Mouse (Mus musculus) hindbrain, postnatal 0 days (tissue): ENCODE results near the gene Kcnk18. TPM values are rescaled to one million over a fixed set of nuclear protein-coding genes. Genes with fewer than 3 reads are reported as not detected.
A peak's percentile ranks its signal among the peaks of the same experiment; 100 is the strongest.

Experiments used
- ATAC-seq: fragments of 200-750 bp; cut with Nextera tagmentation; 2 replicates; pipeline ENCODE4 v1.8.0; 2017; ENCODE audit warnings: mild to moderate bottlenecking, moderate TSS enrichment, moderate library complexity
- DNase-seq: peaks from one replicate; pipeline ENCODE4 v3.0.0-alpha.2; 2015; ENCODE audit warnings: low spot score
- H3K27ac ChIP-seq: fragments of 300-500 bp; sonication (generic); 2 replicates; pipeline ENCODE4 v1.5.1; 2014; ENCODE audit warnings: mild to moderate bottlenecking
- H3K27me3 ChIP-seq: fragments of 300-500 bp; sonication (generic); 2 replicates; pipeline ENCODE4 v1.6.1; 2014; ENCODE audit warnings: low read length, mixed read lengths; ENCODE audit not compliant: insufficient read depth
- H3K36me3 ChIP-seq: fragments of 300-500 bp; sonication (generic); 2 replicates; pipeline ENCODE4 v1.6.1; 2014; ENCODE audit warnings: low read length, mixed read lengths; ENCODE audit not compliant: insufficient read depth
- H3K4me1 ChIP-seq: fragments of 300-500 bp; sonication (generic); 2 replicates; pipeline ENCODE4 v1.6.1; 2014; ENCODE audit warnings: antibody characterized with exemption, low read length, mixed read lengths; ENCODE audit not compliant: insufficient read depth
- H3K4me2 ChIP-seq: fragments of 300-500 bp; sonication (generic); 2 replicates; pipeline ENCODE4 v1.6.1; 2014; ENCODE audit warnings: low read depth, mild to moderate bottlenecking, low read length, moderate library complexity, mixed read lengths
- H3K4me3 ChIP-seq: fragments of 300-500 bp; sonication (generic); 2 replicates; pipeline ENCODE4 v1.5.1; 2014; ENCODE audit warnings: low read length
- H3K9ac ChIP-seq: fragments of 300-500 bp; sonication (generic); replicated peaks from 2 replicates; pipeline ENCODE4 v1.6.1; 2014; ENCODE audit warnings: mild to moderate bottlenecking, low read length, moderate library complexity, mixed read lengths
- H3K9me3 ChIP-seq: fragments of 300-500 bp; sonication (generic); 2 replicates; pipeline ENCODE4 v1.6.1; 2016; ENCODE audit warnings: low read length, mixed read lengths
- CTCF ChIP-seq: IDR thresholded peaks from 2 replicates; pipeline ENCODE4 v1.5.1; 2016; ENCODE audit warnings: antibody characterized with exemption, control low read depth, low read depth
- WGBS: fragments of 180-500 bp; shearing (Covaris S2); extraction: QIAGEN DNeasy Blood & Tissue Kit; methylation state at CpG from one replicate; pipeline ENCODE4 v1.1.7; 2014; 5-methylcytosine and 5-hydroxymethylcytosine counted together
- polyA plus RNA-seq: library from polyadenylated mRNA; unstranded; fragments of >200 nt; fragmentation: Nextera tagmentation; extraction: Ambion mirVana; gene quantifications from 2 replicates; pipeline ENCODE4 v1.2.1, GENCODE M21; 2015
- total RNA-seq: library from RNA; depleted of rRNA; stranded (reverse); fragments of >200 nt; gene quantifications from 2 replicates; pipeline ENCODE4 v1.2.3, GENCODE M21; 2014; rRNA removed

The Kcnk18 gene
- total and polyA plus RNA-seq, 2 experiments from 2014 or later: not detected

DNA sequence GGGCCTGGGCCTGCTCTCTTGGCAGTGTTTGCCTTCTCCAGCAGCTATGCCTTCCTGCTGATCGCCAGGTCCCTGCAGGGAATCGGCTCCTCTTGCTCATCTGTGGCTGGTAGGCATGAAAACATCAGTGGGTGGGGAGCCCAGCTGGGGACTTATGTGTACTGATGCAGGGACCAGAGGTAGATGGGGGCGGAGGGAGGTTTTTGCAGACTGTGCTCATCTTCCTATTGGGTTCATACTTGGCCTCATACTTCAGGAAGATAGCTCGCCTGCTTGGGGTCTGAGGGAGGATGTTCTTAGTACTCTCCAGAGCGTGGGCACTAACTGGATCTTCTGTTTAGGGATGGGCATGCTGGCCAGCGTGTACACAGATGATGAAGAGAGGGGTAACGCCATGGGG is 54.2 kb downstream of the Kcnk18 start:
- no peak overlapping the region for H3K4me3 ChIP-seq
- no peak for ATAC-seq
- H3K4me2 ChIP-seq: no peak overlapping the region
- no peak overlapping the region for H3K27ac ChIP-seq
- H3K27me3 ChIP-seq: no peaks in the 10 kb centered on the region
- whole genome bisulfite sequencing: 83% methylated on average over 7 of the region's 7 CpGs
- DNase-seq: no peak
- no peaks in the 10 kb centered on the region for H3K9me3 ChIP-seq
- H3K9ac ChIP-seq: no peak overlapping the region
- no peaks in the 10 kb centered on the region for H3K36me3 ChIP-seq
- H3K4me1 ChIP-seq: no peaks in the 10 kb centered on the region
- no peak for TF ChIP-seq CTCF

DNA sequence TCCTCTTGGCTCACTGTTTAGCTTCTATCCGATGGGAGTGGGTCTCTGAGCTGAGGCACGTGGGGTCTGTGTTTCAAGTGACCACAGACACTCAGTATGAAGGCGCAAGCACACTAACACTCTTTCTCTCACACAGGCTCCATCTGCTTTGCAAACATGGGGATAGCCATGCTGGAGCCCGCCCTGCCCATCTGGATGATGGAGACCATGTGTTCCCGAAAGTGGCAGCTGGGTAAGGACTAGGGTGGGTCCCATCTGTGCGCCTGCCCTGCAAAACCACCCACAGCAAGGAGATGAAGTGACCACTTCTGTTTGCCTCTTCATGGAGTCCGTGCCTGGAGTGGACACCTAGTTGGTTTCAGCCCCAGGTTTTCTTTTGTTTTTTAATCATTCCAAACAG is 57.3 kb downstream of the Kcnk18 start:
- no peaks in the 10 kb centered on the region for H3K36me3 ChIP-seq
- DNase-seq (no peak), ATAC-seq (no peak)
- no peaks in the 10 kb centered on the region for H3K27me3 ChIP-seq
- H3K9me3 ChIP-seq: no peaks in the 10 kb centered on the region
- no peaks in the 10 kb centered on the region for H3K4me1 ChIP-seq
- H3K9ac ChIP-seq: no peak overlapping the region
- no peak overlapping the region for H3K27ac ChIP-seq
- 67% methylated on average over 7 of the region's 7 CpGs for WGBS
- TF ChIP-seq CTCF: no peak
- H3K4me3 ChIP-seq: no peak overlapping the region
- no peak overlapping the region for H3K4me2 ChIP-seq

GRCm38 (mm10) chr19:59280841-59281240 is 61.8 kb downstream of the Kcnk18 start:
- peak; percentile 16 for DNase-seq
- H3K36me3 ChIP-seq: no peaks in the 10 kb centered on the region
- ATAC-seq: peak; percentile 29; the same call in 1 of the 2 replicates

DNA sequence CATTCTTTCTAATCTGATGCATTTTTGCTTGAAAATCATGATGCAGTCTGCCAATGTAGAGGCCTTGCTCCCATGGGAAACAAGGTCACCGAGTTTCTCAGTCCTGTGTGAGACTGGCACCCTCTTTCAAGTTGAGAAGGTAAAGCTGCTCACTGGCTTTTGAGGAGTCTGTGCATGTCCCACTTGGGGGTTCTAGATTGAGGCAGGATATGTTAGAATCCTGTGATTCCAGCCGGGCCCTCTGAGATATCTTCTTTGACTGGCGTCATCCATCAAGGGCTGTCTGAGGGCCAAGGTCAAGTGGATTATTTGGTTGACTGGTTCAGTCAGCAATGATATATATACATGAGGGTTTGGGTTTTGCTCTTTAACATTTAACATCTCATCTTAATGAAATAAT is 63.0 kb downstream of the Kcnk18 start:
- Histone ChIP-seq H3K27me3 (no peaks in the 10 kb centered on the region), H3K9ac (no peak overlapping the region), H3K9me3 (no peaks in the 10 kb centered on the region), H3K27ac (no peak overlapping the region), H3K36me3 (no peaks in the 10 kb centered on the region), H3K4me3 (no peak overlapping the region), H3K4me2 (no peak overlapping the region), H3K4me1 (no peaks in the 10 kb centered on the region)
- no peak for TF ChIP-seq CTCF
- ATAC-seq (no peak), DNase-seq (no peak)
- WGBS: 84% methylated on average over 3 of the region's 3 CpGs

More at GRCm38 (mm10) chr19:59280841-59281240, 61.8 kb downstream of the Kcnk18 start:
- Histone ChIP-seq H3K9me3 (no peaks in the 10 kb centered on the region), H3K4me2 (no peak overlapping the region), H3K4me3 (no peak overlapping the region), H3K4me1 (no peaks in the 10 kb centered on the region), H3K27ac (no peak overlapping the region), H3K9ac (no peak overlapping the region), H3K27me3 (no peaks in the 10 kb centered on the region)
- TF ChIP-seq CTCF: no peak

Other genes with a start within 250 kb of the Kcnk18 start
- 38.1 and 49.5 TPM in 2 replicates for gene Shtn1, start 143.1 kb upstream of the Kcnk18 start, total RNA-seq
- 45.7 and 48.9 TPM in 2 replicates for gene Shtn1, start 143.1 kb upstream of the Kcnk18 start, polyA plus RNA-seq
- not detected in 2 replicates for gene Vax1, start 49.2 kb upstream of the Kcnk18 start, total RNA-seq
- gene Vax1, start 49.2 kb upstream of the Kcnk18 start, polyA plus RNA-seq: not detected in 2 replicates
- gene Slc18a2, start 41.7 kb downstream of the Kcnk18 start, total RNA-seq: 11.4 and 13.7 TPM in 2 replicates
- 21.3 and 21.7 TPM in 2 replicates for gene Slc18a2, start 41.7 kb downstream of the Kcnk18 start, polyA plus RNA-seq
- 47.7 and 63.1 TPM in 2 replicates for gene Rps12-ps3, start 103.1 kb downstream of the Kcnk18 start, total RNA-seq
- gene Rps12-ps3, start 103.1 kb downstream of the Kcnk18 start, polyA plus RNA-seq: 4.5 and 13.9 TPM in 2 replicates
- 42.6 and 46.4 TPM in 2 replicates for gene Pdzd8, start 126.6 kb downstream of the Kcnk18 start, total RNA-seq
- gene Pdzd8, start 126.6 kb downstream of the Kcnk18 start, polyA plus RNA-seq: 10.2 and 10.8 TPM in 2 replicates
- 0.18 and 0.47 TPM in 2 replicates for gene Emx2, start 239.2 kb downstream of the Kcnk18 start, total RNA-seq
- gene Emx2, start 239.2 kb downstream of the Kcnk18 start, polyA plus RNA-seq: 0.08 and 0.15 TPM in 2 replicates